Mouse (Mus musculus): ENCODE results near the gene Stx4a. TPM values are rescaled to one million over a fixed set of nuclear protein-coding genes. Genes with fewer than 3 reads are reported as not detected.
A peak's percentile ranks its signal among the peaks of the same experiment; 100 is the strongest.

Stx4a gene
- polyA plus RNA-seq, 1 experiment from 2014 or later = 21.5 TPM

DNA sequence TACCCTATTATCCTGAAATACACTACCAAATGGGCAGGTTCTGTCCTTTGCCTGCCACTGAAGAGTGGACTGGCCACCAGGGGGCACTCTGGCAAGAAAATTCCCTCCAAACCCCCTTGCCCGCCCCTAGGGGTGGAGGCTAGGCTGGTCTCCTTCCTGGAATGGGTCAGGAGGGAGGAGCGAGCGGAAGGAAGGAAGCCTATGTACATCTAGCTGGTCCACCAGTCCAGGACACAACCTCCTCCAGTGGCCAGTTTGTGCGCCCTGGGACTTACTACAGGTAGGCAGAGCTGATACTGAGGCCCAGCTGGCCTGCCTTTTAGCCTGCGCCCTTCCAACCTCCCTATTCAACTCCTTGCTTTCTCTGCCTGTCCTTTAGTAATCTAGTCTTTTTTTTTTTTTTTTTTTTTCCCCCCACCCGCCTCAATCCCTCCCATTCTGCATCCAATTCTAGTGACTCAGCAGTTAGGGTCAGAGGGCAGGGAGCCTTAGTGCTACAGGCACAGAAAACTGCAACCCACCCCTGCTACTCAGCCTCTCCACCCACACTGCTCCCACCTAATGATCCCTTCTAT, 23.6 kb upstream of the Stx4a start, which contains the start of gene Hsd3b7:
TSS of gene Hsd3b7 (plus strand) at position 170 of the 575 bp plus-strand sequence.
- WGBS = 25% methylated on average over 6 of the region's 6 CpGs
- H3K9ac ChIP-seq (replicated peaks) = 0 out of 2 replicates have a peak within 1 kb of the TSS, but pooled peaks have one; percentile 20
- no peaks in the 10 kb centered on the region for H3K9me3 ChIP-seq
- 0 out of 2 replicates have a peak within 1 kb of the TSS, but pooled peaks have one; percentile 1 for H3K27ac ChIP-seq (replicated peaks)
- H3K4me1 ChIP-seq = 0 out of 2 replicates have a peak, but pooled peaks cover 5% of the 10 kb centered on the region
- no peaks in the 10 kb centered on the region for H3K27me3 ChIP-seq
- H3K36me3 ChIP-seq = peaks cover 56% of the 10 kb centered on the region
- H3K4me2 ChIP-seq (replicated peaks) = 0 out of 2 replicates have a peak within 1 kb of the TSS, but pooled peaks have one; percentile 5
- H3K4me3 ChIP-seq = no peak within 1 kb of the TSS
- peak; percentile 82 for ATAC-seq (ENCODE audit: low FRiP score, low read depth)

DNA sequence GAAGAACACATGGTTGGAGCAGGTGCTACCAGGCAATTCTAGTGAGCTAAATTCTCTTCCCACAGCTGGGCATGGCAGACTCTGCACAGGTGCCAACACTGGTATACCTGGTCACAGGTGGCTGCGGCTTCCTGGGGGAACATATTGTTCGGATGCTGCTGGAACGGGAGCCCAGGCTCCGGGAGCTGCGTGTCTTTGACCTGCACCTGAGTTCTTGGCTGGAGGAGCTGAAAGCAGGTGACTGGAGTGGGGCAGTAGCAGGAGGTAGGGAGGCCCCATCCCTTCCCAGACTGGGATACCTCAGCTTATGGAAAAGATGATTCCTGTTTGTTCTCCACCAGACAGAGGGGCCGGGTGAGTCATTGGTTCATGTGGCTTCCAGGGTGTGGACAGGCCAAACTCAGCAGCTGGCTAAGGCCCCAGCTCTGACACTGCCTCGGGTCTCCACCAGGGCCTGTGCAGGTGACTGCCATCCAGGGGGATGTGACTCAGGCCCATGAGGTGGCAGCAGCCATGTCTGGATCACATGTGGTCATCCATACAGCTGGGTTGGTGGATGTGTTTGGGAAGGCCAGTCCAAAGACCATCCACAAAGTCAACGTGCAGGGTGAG, 23.0 kb upstream of the Stx4a start:
- no peak overlapping the region for H3K9ac ChIP-seq (replicated peaks)
- no peak overlapping the region for H3K4me3 ChIP-seq
- no peaks in the 10 kb centered on the region for H3K9me3 ChIP-seq
- peaks cover 56% of the 10 kb centered on the region for H3K36me3 ChIP-seq
- no peaks in the 10 kb centered on the region for H3K27me3 ChIP-seq
- ATAC-seq (ENCODE audit: low FRiP score, low read depth) = no peak
- WGBS = 93% methylated on average over 8 of the region's 8 CpGs
- 0 out of 2 replicates have a peak, but pooled peaks cover 5% of the 10 kb centered on the region for H3K4me1 ChIP-seq
- H3K27ac ChIP-seq (replicated peaks) = 0 out of 2 replicates have a peak overlapping the region, but pooled peaks have one; percentile 1
- H3K4me2 ChIP-seq (replicated peaks) = no peak overlapping the region

DNA sequence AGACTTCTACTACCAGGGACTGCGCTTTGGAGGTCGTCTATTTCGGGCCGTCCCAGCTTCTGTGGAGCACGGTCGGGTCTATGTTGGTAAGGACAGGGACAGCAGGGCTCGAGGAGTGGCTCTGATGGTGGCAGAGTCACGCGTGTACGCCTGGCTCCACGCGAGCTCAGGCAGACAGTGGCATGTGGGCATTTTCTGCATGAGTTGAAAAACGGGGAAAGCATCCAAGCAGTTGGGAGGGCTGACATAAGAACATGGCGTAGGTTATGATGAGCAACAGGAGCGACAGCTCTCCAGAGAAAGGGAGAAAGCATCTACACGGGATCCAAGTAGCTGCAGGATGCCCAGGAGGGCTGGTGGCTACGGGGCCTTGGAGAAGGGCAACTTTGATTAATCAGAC, 21.8 kb upstream of the Stx4a start:
- H3K4me3 ChIP-seq = no peak overlapping the region
- H3K27ac ChIP-seq (replicated peaks) = no peak overlapping the region
- H3K9ac ChIP-seq (replicated peaks) = no peak overlapping the region
- 0 out of 2 replicates have a peak, but pooled peaks cover 5% of the 10 kb centered on the region for H3K4me1 ChIP-seq
- no peak for ATAC-seq (ENCODE audit: low FRiP score, low read depth)
- WGBS = 95% methylated on average over 17 of the region's 17 CpGs
- H3K9me3 ChIP-seq = no peaks in the 10 kb centered on the region
- no peaks in the 10 kb centered on the region for H3K27me3 ChIP-seq
- H3K4me2 ChIP-seq (replicated peaks) = no peak overlapping the region
- H3K36me3 ChIP-seq = peaks cover 49% of the 10 kb centered on the region

DNA sequence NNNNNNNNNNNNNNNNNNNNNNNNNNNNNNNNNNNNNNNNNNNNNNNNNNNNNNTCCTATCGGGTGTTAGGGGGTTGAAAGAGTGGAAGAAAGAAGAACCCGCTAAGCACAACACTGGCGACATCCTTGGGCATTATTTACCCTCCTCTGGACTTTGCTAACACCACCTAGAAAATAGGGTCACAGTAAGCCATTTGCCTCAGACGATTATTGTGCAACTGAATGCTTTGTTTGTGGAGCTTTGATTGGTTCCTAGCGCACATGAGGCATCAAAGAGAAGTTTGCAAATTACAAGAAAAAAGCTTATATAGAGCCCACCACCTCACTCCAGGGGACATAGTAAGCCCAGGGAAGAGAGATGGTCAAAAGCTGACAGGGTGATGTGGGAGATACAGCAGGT, 15.3 kb upstream of the Stx4a start:
- no peaks in the 10 kb centered on the region for H3K4me1 ChIP-seq
- peaks cover 45% of the 10 kb centered on the region for H3K36me3 ChIP-seq
- no peaks in the 10 kb centered on the region for H3K27me3 ChIP-seq
- H3K27ac ChIP-seq (replicated peaks) = no peak overlapping the region
- no peak overlapping the region for H3K4me2 ChIP-seq (replicated peaks)
- no peak for ATAC-seq (ENCODE audit: low FRiP score, low read depth)
- H3K9me3 ChIP-seq = no peaks in the 10 kb centered on the region
- WGBS = 72% methylated on average over 5 of the region's 5 CpGs
- no peak overlapping the region for H3K4me3 ChIP-seq
- H3K9ac ChIP-seq (replicated peaks) = no peak overlapping the region

DNA sequence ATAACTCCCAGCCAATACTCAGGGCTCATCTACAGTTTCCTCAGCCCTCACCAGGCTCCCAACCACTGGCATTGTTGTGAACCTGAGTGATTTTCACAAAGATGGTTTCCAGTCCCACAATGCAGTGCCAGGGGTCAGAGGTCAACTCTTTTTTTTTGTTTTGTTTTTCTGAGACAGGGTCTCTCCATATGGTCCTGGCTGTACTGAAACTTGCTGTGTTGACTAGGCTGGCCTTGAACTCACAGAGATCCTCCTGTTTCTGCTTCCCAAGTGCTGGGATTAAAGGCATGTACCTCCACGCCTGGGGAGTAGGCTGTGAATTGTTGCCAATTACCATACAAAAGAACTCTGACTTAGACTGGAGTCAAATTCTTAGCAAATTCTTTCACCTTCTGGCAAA, 14.2 kb upstream of the Stx4a start:
- Histone ChIP-seq H3K27me3 (no peaks in the 10 kb centered on the region), H3K4me1 (no peaks in the 10 kb centered on the region), H3K36me3 (peaks cover 49% of the 10 kb centered on the region), H3K4me3 (no peak overlapping the region), H3K9me3 (no peaks in the 10 kb centered on the region), H3K9ac (replicated peaks) (no peak overlapping the region), H3K4me2 (replicated peaks) (no peak overlapping the region), H3K27ac (replicated peaks) (no peak overlapping the region)
- ATAC-seq (ENCODE audit: low FRiP score, low read depth) = no peak
- 89% methylated on average over 1 of the region's 1 CpGs for WGBS

DNA sequence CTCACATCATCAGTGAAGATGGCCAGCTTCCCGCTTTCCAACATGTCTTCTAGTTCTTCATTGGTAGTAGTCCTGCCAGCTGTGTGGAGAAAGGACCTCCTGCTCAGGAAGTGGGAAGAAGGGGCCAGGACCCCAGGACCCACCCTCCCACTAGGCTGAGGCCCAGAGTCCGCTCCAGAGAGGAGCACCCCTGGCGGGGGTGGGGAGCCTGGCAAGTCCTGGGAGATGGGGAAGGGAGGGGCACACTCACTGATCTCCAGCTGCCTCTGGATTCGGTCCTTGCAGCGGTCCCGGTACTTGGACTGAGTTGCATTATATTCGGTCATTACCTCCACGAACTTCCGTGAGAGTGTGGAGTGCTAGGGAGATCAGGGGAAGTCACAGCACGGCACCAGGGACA, 13.4 kb upstream of the Stx4a start:
- H3K27me3 ChIP-seq = no peaks in the 10 kb centered on the region
- no peaks in the 10 kb centered on the region for H3K9me3 ChIP-seq
- H3K4me1 ChIP-seq = no peaks in the 10 kb centered on the region
- no peak overlapping the region for H3K4me3 ChIP-seq
- H3K27ac ChIP-seq (replicated peaks) = no peak overlapping the region
- 79% methylated on average over 10 of the region's 10 CpGs for WGBS
- H3K9ac ChIP-seq (replicated peaks) = no peak overlapping the region
- peaks cover 47% of the 10 kb centered on the region for H3K36me3 ChIP-seq
- no peak for ATAC-seq (ENCODE audit: low FRiP score, low read depth)
- H3K4me2 ChIP-seq (replicated peaks) = no peak overlapping the region

DNA sequence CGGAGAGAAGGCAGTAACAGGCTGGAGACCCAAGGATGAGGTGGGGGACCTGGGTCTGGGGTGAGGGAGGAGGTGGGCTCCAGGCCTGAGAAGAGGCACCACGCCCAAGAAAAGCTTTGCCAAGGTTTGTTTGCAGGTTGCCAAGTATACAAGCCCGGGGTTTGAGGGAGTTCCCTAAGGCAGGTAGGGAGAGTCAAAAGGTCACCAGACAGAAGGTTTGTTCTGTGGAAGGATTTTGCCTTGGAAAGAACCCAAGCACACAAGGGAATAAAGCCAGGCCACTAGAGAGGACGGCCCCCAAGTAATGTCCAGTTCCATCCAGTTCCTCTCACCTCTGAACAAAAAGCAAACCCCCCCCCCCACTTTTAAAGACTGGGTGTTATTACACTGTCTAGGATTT, 12.9 kb upstream of the Stx4a start:
- Histone ChIP-seq H3K9me3 (no peaks in the 10 kb centered on the region), H3K36me3 (peaks cover 41% of the 10 kb centered on the region), H3K4me2 (replicated peaks) (no peak overlapping the region), H3K4me3 (no peak overlapping the region), H3K4me1 (no peaks in the 10 kb centered on the region), H3K27me3 (no peaks in the 10 kb centered on the region), H3K9ac (replicated peaks) (no peak overlapping the region), H3K27ac (replicated peaks) (no peak overlapping the region)
- no peak for ATAC-seq (ENCODE audit: low FRiP score, low read depth)
- 89% methylated on average over 4 of the region's 4 CpGs for WGBS

DNA sequence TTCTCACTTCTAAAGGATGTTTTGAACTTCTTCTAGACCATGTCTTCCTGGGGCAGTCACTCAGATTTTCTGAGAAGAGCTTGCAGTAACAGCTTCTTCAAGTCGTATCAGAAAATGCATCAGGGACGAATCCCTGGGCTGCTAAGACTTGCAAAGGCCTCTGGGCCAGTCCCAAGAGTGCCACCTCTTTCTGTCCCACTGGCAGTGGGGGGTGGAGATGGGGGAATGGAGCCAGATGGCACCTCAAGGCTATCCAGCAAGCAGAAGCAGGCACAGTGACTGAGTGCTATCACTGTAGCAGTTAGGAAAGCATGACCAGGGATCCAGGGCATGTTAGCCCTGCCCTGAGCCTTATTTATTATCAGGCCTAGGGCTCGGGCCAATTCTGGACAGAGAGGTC, 11.8 kb upstream of the Stx4a start:
- no peaks in the 10 kb centered on the region for H3K4me1 ChIP-seq
- H3K9ac ChIP-seq (replicated peaks) = no peak overlapping the region
- no peaks in the 10 kb centered on the region for H3K27me3 ChIP-seq
- no peaks in the 10 kb centered on the region for H3K9me3 ChIP-seq
- peaks cover 37% of the 10 kb centered on the region for H3K36me3 ChIP-seq
- H3K4me2 ChIP-seq (replicated peaks) = no peak overlapping the region
- no peak overlapping the region for H3K4me3 ChIP-seq
- ATAC-seq (ENCODE audit: low FRiP score, low read depth) = no peak
- 89% methylated on average over 3 of the region's 3 CpGs for WGBS
- H3K27ac ChIP-seq (replicated peaks) = no peak overlapping the region

DNA sequence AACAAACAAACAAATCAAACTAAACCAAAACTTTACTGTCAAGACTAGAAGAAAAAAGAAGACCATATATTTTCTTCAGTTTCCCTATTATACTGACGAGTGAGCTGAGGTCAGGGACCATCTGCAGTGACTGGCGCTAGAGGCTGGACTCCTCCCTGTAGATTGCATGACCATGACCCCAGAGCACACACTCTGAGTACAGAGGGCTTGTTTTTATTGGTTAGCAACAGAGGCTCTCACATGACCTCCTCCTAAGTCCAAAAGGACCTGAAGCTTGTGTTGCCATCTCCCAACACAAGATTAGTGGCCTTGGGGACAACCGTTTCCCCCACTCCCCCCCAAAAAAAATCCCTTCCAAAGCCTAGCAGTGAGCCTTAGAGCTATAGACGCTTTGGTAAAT, 10.3 kb upstream of the Stx4a start:
- Histone ChIP-seq H3K4me3 (no peak overlapping the region), H3K27ac (replicated peaks) (no peak overlapping the region), H3K9ac (replicated peaks) (no peak overlapping the region), H3K9me3 (no peaks in the 10 kb centered on the region), H3K36me3 (peaks cover 40% of the 10 kb centered on the region), H3K4me2 (replicated peaks) (no peak overlapping the region), H3K4me1 (no peaks in the 10 kb centered on the region), H3K27me3 (no peaks in the 10 kb centered on the region)
- ATAC-seq (ENCODE audit: low FRiP score, low read depth) = no peak
- WGBS = 90% methylated on average over 4 of the region's 4 CpGs

DNA sequence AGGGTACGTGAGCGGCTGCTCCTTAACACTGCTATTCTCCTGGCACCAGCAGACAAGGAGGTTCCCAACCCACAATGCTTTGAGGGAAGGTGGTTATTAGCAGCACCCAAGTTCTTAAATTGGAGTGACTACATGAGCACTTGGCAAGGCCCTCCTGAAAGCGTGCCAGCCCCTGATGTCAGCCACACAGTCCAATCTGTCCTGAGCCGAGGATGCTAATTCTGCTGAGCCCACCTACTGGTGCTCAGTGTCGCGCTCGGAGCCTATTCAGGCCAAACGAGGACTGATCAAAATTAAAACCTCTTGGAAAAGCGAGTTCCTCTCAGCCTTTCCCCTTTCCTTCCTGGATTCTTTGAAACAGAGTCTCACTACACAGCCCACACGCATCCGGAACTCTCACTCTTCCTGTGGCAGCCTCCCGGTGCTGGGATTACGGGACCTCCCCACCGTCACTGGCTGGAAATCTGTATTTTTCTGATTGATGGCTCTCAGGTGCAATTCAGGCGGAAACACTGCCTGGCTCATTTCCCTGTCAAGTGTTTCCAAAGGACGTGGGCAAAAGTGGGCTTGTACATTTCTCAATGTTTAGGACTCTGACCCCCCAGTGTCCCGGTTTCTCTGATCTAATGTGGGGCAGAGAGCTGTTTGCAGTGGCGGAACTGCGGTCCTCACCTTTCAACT, 9.7 kb upstream of the Stx4a start:
- no peak overlapping the region for H3K9ac ChIP-seq (replicated peaks)
- H3K36me3 ChIP-seq = peaks cover 39% of the 10 kb centered on the region
- 93% methylated on average over 19 of the region's 19 CpGs for WGBS
- ATAC-seq (ENCODE audit: low FRiP score, low read depth) = no peak
- H3K27ac ChIP-seq (replicated peaks) = no peak overlapping the region
- no peaks in the 10 kb centered on the region for H3K27me3 ChIP-seq
- no peaks in the 10 kb centered on the region for H3K9me3 ChIP-seq
- H3K4me2 ChIP-seq (replicated peaks) = no peak overlapping the region
- H3K4me3 ChIP-seq = no peak overlapping the region
- no peaks in the 10 kb centered on the region for H3K4me1 ChIP-seq

DNA sequence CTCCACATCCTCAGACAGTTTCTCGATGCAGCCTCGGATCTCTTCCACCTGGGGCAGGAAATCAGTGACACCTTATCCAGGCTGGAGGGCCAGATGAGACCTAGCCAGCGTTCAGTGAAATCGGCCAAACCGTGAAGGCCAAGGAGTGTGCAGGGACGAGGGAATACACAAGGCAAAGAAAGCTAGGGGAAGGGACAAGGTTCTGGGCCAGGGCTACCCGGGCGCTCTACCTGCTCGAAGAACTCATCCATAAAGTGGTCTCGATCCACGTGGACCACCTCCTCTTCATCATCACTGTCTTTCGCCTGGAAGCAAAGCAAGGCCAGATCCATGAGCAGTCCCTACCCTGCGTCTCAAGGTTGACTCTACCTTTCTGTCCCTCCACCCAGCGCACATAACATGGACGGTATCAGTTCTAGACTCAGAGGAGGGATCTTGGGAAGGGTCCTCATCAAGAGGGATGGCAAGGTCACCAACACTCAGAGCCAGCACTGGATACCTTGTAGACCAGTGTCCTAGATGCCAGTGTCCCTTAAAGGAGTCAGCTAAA, 8.9 kb upstream of the Stx4a start:
- H3K9me3 ChIP-seq = no peaks in the 10 kb centered on the region
- H3K27ac ChIP-seq (replicated peaks) = no peak overlapping the region
- peaks cover 32% of the 10 kb centered on the region for H3K36me3 ChIP-seq
- H3K27me3 ChIP-seq = no peaks in the 10 kb centered on the region
- no peak overlapping the region for H3K9ac ChIP-seq (replicated peaks)
- no peak for ATAC-seq (ENCODE audit: low FRiP score, low read depth)
- H3K4me1 ChIP-seq = no peaks in the 10 kb centered on the region
- H3K4me3 ChIP-seq = no peak overlapping the region
- 93% methylated on average over 15 of the region's 15 CpGs for WGBS
- no peak overlapping the region for H3K4me2 ChIP-seq (replicated peaks)

Data from midbrain, embryonic 12.5 days (tissue).